Mouse (Mus musculus) MEL (cell line): ENCODE measurements at regions not wholly inside any gene's neighbourhood (a gene's known extent, or its start where the extent isn't known, plus 50 kb on each side); places are given as distances from the start of the nearest gene placed in this dataset.

Source experiments
- DNase-seq: peaks from one replicate; pipeline ENCODE4 v3.0.0; 2011; ENCODE audit warnings: low read depth, low spot score
- H3K27ac ChIP-seq: 2 replicates; pipeline ENCODE4 v1.5.1; 2012; ENCODE audit warnings: low read depth, mild to moderate bottlenecking, control low read depth, low read length, moderate library complexity; ENCODE audit not compliant: control insufficient read depth
- H3K27me3 ChIP-seq, 2 experiments: fragments of 150-350 bp in 1 of 2; sonication (generic) in 1 of 2; 2 replicates each; pipeline ENCODE4 v1.6.1; 2012; ENCODE audit warnings: low read length in 2 of 2, mild to moderate bottlenecking in 2 of 2, improper control_type of control experiment in 1 of 2, moderate library complexity in 1 of 2; ENCODE audit not compliant: insufficient read depth in 2 of 2, control insufficient read depth in 1 of 2
- H3K36me3 ChIP-seq, 2 experiments: 2 replicates each; pipeline ENCODE4 v1.6.1; 2012 to 2014; ENCODE audit warnings: low read length in 2 of 2, improper control_type of control experiment in 1 of 2, inconsistent platforms in 1 of 2, mild to moderate bottlenecking in 1 of 2; ENCODE audit not compliant: insufficient read depth in 2 of 2, control insufficient read depth in 1 of 2
- H3K4me1 ChIP-seq, 2 experiments: fragments of 150-350 bp in 1 of 2; sonication (generic) in 1 of 2; 2 replicates each; pipeline ENCODE4 v1.6.1; 2012; ENCODE audit warnings: low read length in 2 of 2, improper control_type of control experiment in 1 of 2, mild to moderate bottlenecking in 1 of 2; ENCODE audit not compliant: insufficient read depth in 2 of 2, control insufficient read depth in 1 of 2
- H3K4me3 ChIP-seq, 2 experiments: fragments of 150-350 bp in 1 of 2; sonication (generic) in 1 of 2; 2 replicates each; pipeline ENCODE4 v1.5.1; 2012; ENCODE audit warnings: low read depth in 2 of 2, low read length in 2 of 2, mild to moderate bottlenecking in 2 of 2, moderate library complexity in 2 of 2, control low read depth in 1 of 2, improper control_type of control experiment in 1 of 2; ENCODE audit not compliant: control insufficient read depth in 1 of 2, insufficient read depth in 1 of 2
- H3K79me2 ChIP-seq: 2 replicates; pipeline ENCODE4 v1.6.1; 2012; ENCODE audit warnings: mild to moderate bottlenecking, low read length, moderate library complexity; ENCODE audit not compliant: control insufficient read depth, poor library complexity, insufficient read depth
- H3K9ac ChIP-seq: 2 replicates; pipeline ENCODE4 v1.6.1; 2012; ENCODE audit warnings: low read depth, mild to moderate bottlenecking, control low read depth, low read length, moderate library complexity; ENCODE audit not compliant: control insufficient read depth, poor library complexity, severe bottlenecking
- H3K9me3 ChIP-seq: fragments of 150-350 bp; sonication (generic); replicated peaks from 2 replicates; pipeline ENCODE4 v1.6.1; 2012; ENCODE audit warnings: mild to moderate bottlenecking, low read length, improper control_type of control experiment, moderate library complexity; ENCODE audit not compliant: insufficient read depth
- CHD1 ChIP-seq: IDR thresholded peaks from 2 replicates; pipeline ENCODE4 v1.6.1; 2012; ENCODE audit warnings: low read depth, mild to moderate bottlenecking, inconsistent platforms, low read length, improper control_type of control experiment
- CHD2 ChIP-seq: IDR thresholded peaks from 2 replicates; pipeline ENCODE4 v1.6.1; 2011; ENCODE audit warnings: low read length, improper control_type of control experiment
- E2F4 ChIP-seq: IDR thresholded peaks from 2 replicates; pipeline ENCODE4 v1.6.1; 2011; ENCODE audit warnings: low read depth, low read length, improper control_type of control experiment, borderline replicate concordance
- ELF1 ChIP-seq: IDR thresholded peaks from 2 replicates; pipeline ENCODE4 v1.6.1; 2014; ENCODE audit warnings: low read depth, mild to moderate bottlenecking, inconsistent platforms, low read length, improper control_type of control experiment, moderate library complexity
- EP300 ChIP-seq, 2 experiments: IDR thresholded peaks; 2 replicates each; pipeline ENCODE4 v1.6.1; 2011; ENCODE audit warnings: improper control_type of control experiment in 2 of 2, low read length in 2 of 2, low read depth in 1 of 2, mild to moderate bottlenecking in 1 of 2
- GABPA ChIP-seq: IDR thresholded peaks from 2 replicates; pipeline ENCODE4 v1.6.1; 2012; ENCODE audit warnings: low read depth, mild to moderate bottlenecking, inconsistent platforms, low read length, improper control_type of control experiment, moderate library complexity
- GATA1 ChIP-seq: IDR thresholded peaks from 2 replicates; pipeline ENCODE4 v1.6.1; 2011; ENCODE audit warnings: low read depth, low read length, improper control_type of control experiment
- HCFC1 ChIP-seq: IDR thresholded peaks from 2 replicates; pipeline ENCODE4 v1.6.1; 2012; ENCODE audit warnings: low read depth, mild to moderate bottlenecking, inconsistent platforms, low read length, improper control_type of control experiment, moderate library complexity
- JUND ChIP-seq: IDR thresholded peaks from 2 replicates; pipeline ENCODE4 v1.6.1; 2011; ENCODE audit warnings: low read depth, mild to moderate bottlenecking, improper control_type of control experiment, low read length
- KAT2A ChIP-seq: conservative IDR thresholded peaks from 2 replicates; pipeline ENCODE4 v1.6.1; 2012; ENCODE audit warnings: low read depth, low read length, improper control_type of control experiment, inconsistent platforms
- MAFK ChIP-seq: IDR thresholded peaks from 2 replicates; pipeline ENCODE4 v1.6.1; 2011; ENCODE audit warnings: low read depth, mild to moderate bottlenecking, low read length, improper control_type of control experiment, borderline replicate concordance
- MAZ ChIP-seq: IDR thresholded peaks from 2 replicates; pipeline ENCODE4 v1.6.1; 2012; ENCODE audit warnings: low read depth, mild to moderate bottlenecking, inconsistent platforms, low read length, improper control_type of control experiment
- MEF2A ChIP-seq: IDR thresholded peaks from 2 replicates; pipeline ENCODE4 v1.6.1; 2014; ENCODE audit warnings: low read depth, mild to moderate bottlenecking, inconsistent platforms, low read length, improper control_type of control experiment; ENCODE audit not compliant: poor library complexity, insufficient replicate concordance, severe bottlenecking; ENCODE audit errors: extremely low read depth
- NELFE ChIP-seq: IDR thresholded peaks from 2 replicates; pipeline ENCODE4 v1.6.1; 2011; ENCODE audit warnings: low read depth, low read length, improper control_type of control experiment
- POLR2AphosphoS2 ChIP-seq: IDR thresholded peaks from 2 replicates; pipeline ENCODE4 v1.6.1; 2011; ENCODE audit warnings: low read length, improper control_type of control experiment
- RAD21 ChIP-seq: IDR thresholded peaks from 2 replicates; pipeline ENCODE4 v1.6.1; 2011; ENCODE audit warnings: mild to moderate bottlenecking, low read depth, low read length, improper control_type of control experiment
- SMC3 ChIP-seq: IDR thresholded peaks from 2 replicates; pipeline ENCODE4 v1.6.1; 2011; ENCODE audit warnings: low read depth, low read length, improper control_type of control experiment
- TAL1 ChIP-seq: IDR thresholded peaks from 2 replicates; pipeline ENCODE4 v1.6.1; 2012; ENCODE audit warnings: mild to moderate bottlenecking, inconsistent platforms, low read length, moderate library complexity, mixed read lengths
- TBP ChIP-seq: IDR thresholded peaks from 2 replicates; pipeline ENCODE4 v1.8.0; 2011; ENCODE audit warnings: low read depth, low read length, improper control_type of control experiment
- TCF12 ChIP-seq: IDR thresholded peaks from 2 replicates; pipeline ENCODE4 v1.6.1; 2014; ENCODE audit warnings: low read depth, mild to moderate bottlenecking, inconsistent platforms, low read length, improper control_type of control experiment, moderate library complexity
- UBTF ChIP-seq: IDR thresholded peaks from 2 replicates; pipeline ENCODE4 v1.6.1; 2012; ENCODE audit warnings: low read depth, mild to moderate bottlenecking, inconsistent platforms, low read length, improper control_type of control experiment, moderate library complexity, borderline replicate concordance; ENCODE audit not compliant: insufficient read depth
- USF1 ChIP-seq: IDR thresholded peaks from 2 replicates; pipeline ENCODE4 v1.6.1; 2014; ENCODE audit warnings: low read depth, mild to moderate bottlenecking, inconsistent platforms, low read length, improper control_type of control experiment, moderate library complexity
- USF2 ChIP-seq, 2 experiments: IDR thresholded peaks; 2 replicates each; pipeline ENCODE4 v1.6.1; 2011 to 2012; ENCODE audit warnings: improper control_type of control experiment in 2 of 2, low read length in 2 of 2, borderline replicate concordance in 1 of 2, inconsistent platforms in 1 of 2, low read depth in 1 of 2, mild to moderate bottlenecking in 1 of 2; ENCODE audit not compliant: insufficient read depth in 1 of 2
- ZC3H11A ChIP-seq: IDR thresholded peaks from 2 replicates; pipeline ENCODE4 v1.6.1; 2012; ENCODE audit warnings: low read depth, mild to moderate bottlenecking, inconsistent platforms, low read length, improper control_type of control experiment
- ZKSCAN1 ChIP-seq: IDR thresholded peaks from 2 replicates; pipeline ENCODE4 v1.6.1; 2012; ENCODE audit warnings: low read depth, mild to moderate bottlenecking, inconsistent platforms, low read length, improper control_type of control experiment, moderate library complexity
- ZMIZ1 ChIP-seq: IDR thresholded peaks from 2 replicates; pipeline ENCODE4 v1.6.1; 2012; ENCODE audit warnings: low read depth, mild to moderate bottlenecking, inconsistent platforms, low read length, improper control_type of control experiment, moderate library complexity

- H3K4me3 ChIP-seq: no peak overlapping the region
These were observed 309.6 kb downstream of the Rbm26 start for GRCm38 (mm10) chr14:104867540-104867939.

GRCm38 (mm10) chr14:104863881-104864280, 313.2 kb downstream of the Rbm26 start:
- Histone ChIP-seq H3K79me2 (no peaks in the 10 kb centered on the region), H3K27ac (no peak overlapping the region), H3K4me3 (no peak overlapping the region), H3K27me3 (no peaks in the 10 kb centered on the region), H3K9ac (no peak overlapping the region), H3K36me3 (no peaks in the 10 kb centered on the region), H3K4me1 (no peaks in the 10 kb centered on the region), H3K9me3 (no peaks in the 10 kb centered on the region)
- TF ChIP-seq EP300 (IDR thresholded peaks at IDR 0.05; ENCODE audit: low read depth in 1 of 2, low read length in 2 of 2) (no peak), USF1 (no peak), CHD2 (no peak), RAD21 (no peak), ZMIZ1 (no peak), JUND (no peak), UBTF (no peak), GATA1 (no peak), POLR2AphosphoS2 (no peak), TBP (no peak), MAZ (no peak), MAFK (no peak), KAT2A (no peak), E2F4 (no peak)
- no peak for DNase-seq

More at GRCm38 (mm10) chr14:104867540-104867939, 309.6 kb downstream of the Rbm26 start:
- Histone ChIP-seq H3K27ac (no peak overlapping the region), H3K27me3 (no peaks in the 10 kb centered on the region), H3K4me1 (no peaks in the 10 kb centered on the region), H3K79me2 (no peaks in the 10 kb centered on the region), H3K9me3 (no peaks in the 10 kb centered on the region), H3K9ac (no peak overlapping the region), H3K36me3 (no peaks in the 10 kb centered on the region)
- DNase-seq: no peak
- no peak for TF ChIP-seq USF2 (IDR thresholded peaks at IDR 0.05; ENCODE audit: borderline replicate concordance in 1 of 2, insufficient read depth in 1 of 2, low read depth in 1 of 2, low read length in 2 of 2)
- TF ChIP-seq TAL1: no peak
- TF ChIP-seq ELF1: no peak
- TF ChIP-seq MEF2A: no peak
- no peak for TF ChIP-seq EP300 (IDR thresholded peaks at IDR 0.05; ENCODE audit: low read depth in 1 of 2, low read length in 2 of 2)
- no peak for TF ChIP-seq TCF12
- TF ChIP-seq HCFC1: no peak
- no peak for TF ChIP-seq ZC3H11A
- no peak for TF ChIP-seq E2F4
- TF ChIP-seq GATA1: no peak
- TF ChIP-seq CHD1: no peak
- no peak for TF ChIP-seq GABPA
- TF ChIP-seq USF1: no peak
- TF ChIP-seq ZKSCAN1: no peak
- TF ChIP-seq SMC3: no peak
- no peak for TF ChIP-seq CHD2
- no peak for TF ChIP-seq NELFE
